19 mouse cellular contexts compared by ENCODE assay signal in the genomic region with DNA sequence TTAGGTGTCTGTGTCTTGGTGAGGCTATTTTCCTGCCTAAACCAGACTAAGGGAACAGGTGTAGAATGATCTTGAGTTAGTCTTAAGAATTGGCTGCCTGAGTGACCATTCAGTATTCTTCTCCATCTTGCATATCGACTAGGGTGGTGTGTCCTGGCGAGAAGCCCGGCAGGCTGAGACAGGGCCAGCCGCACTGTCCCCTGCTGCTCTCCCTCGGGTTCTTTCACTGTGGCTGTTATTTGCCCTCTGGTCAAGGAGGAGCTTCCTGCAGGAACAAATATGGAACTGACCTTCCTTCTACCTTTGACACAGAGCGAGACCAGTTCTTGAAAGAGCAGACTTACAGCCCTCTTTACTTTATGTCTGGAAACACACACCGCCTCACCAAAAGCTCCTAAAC. TPM values are rescaled to one million over a fixed set of nuclear protein-coding genes. Genes with fewer than 3 reads are reported as not detected.
A peak's percentile ranks its signal among the peaks of the same experiment; 100 is the strongest.
DNase-seq lines count a peak whose midpoint lies in the region; ATAC-seq and TF ChIP-seq lines count a peak whose summit lies in the region.
"Had no signal": no experiment of that assay in that cellular context is flagged by ENCODE, and none has a peak within 500 bp of the region (broad histone marks: within the 10 kb centered on the region; RNA-seq: fewer than 3 reads in every experiment).

No protein-coding gene starts in this region.

- H3K4me1 ChIP-seq in heart, postnatal 0 days (ENCODE audit: control insufficient read depth, insufficient read depth), result peaks cover 22% of the 10 kb centered on the region
- H3K4me1 ChIP-seq in forebrain, embryonic 12.5 days, result peaks cover 10% of the 10 kb centered on the region

- H3K27me3 ChIP-seq in heart, postnatal 0 days (ENCODE audit: control insufficient read depth, insufficient read depth, low read length), result no peaks in the 10 kb centered on the region
- no peaks in the 10 kb centered on the region for H3K27me3 ChIP-seq in forebrain, embryonic 12.5 days
- H3K27me3 ChIP-seq: embryonic facial prominence, embryonic 12.5 days; intestine, embryonic 15.5 days; neural tube, embryonic 12.5 days; stomach, embryonic 15.5 days had no signal

- peaks cover 12% of the 10 kb centered on the region; the same call in 1 of the 2 replicates for H3K36me3 ChIP-seq in heart, postnatal 0 days (replicated peaks; ENCODE audit: control insufficient read depth, insufficient read depth, low read length)
- peaks cover 38% of the 10 kb centered on the region for H3K36me3 ChIP-seq in forebrain, embryonic 12.5 days (replicated peaks)

- no peak for TF ChIP-seq CTCF in heart, postnatal 0 days (IDR thresholded peaks at IDR 0.05; ENCODE audit: low read depth)
- TF ChIP-seq CTCF in layer of hippocampus, adult 2 months (conservative IDR thresholded peaks at IDR 0.05), result no peak

- 26% methylated on average over 7 of the region's 7 CpGs for WGBS in heart, postnatal 0 days
- WGBS in forebrain, embryonic 12.5 days, result 85% methylated on average over 7 of the region's 7 CpGs

- peak overlapping the region; percentile 19 for H3K4me2 ChIP-seq in heart, postnatal 0 days (ENCODE audit: low read depth, low read length)
- no peak overlapping the region for H3K4me2 ChIP-seq in forebrain, embryonic 12.5 days
- H3K4me2 ChIP-seq: embryonic facial prominence, embryonic 12.5 days; intestine, embryonic 15.5 days; lung, embryonic 14.5 days; neural tube, embryonic 12.5 days; stomach, embryonic 15.5 days had no signal

- peak; percentile 71 for DNase-seq in adrenal gland, postnatal 10 days
- DNase-seq in adrenal gland, adult 8-10 months, result no peak
- DNase-seq in kidney, postnatal 25 days, result peak; percentile 15 to 49
- DNase-seq in kidney, postnatal 4 days, result no peak
- no peak for DNase-seq in heart, postnatal 0 days (ENCODE audit: low spot score)
- DNase-seq in neural tube, embryonic 10.5 days (ENCODE audit: extremely low spot score, low spot score), result no peak
- no peak for DNase-seq in layer of hippocampus, adult 2 months (ENCODE audit: low spot score in 2 of 2)
- DNase-seq: lung, embryonic 14.5 days had no signal

- no peaks in the 10 kb centered on the region for H3K9me3 ChIP-seq in heart, postnatal 0 days (replicated peaks; ENCODE audit: control insufficient read depth, low read length)
- H3K9me3 ChIP-seq in forebrain, embryonic 12.5 days, result no peaks in the 10 kb centered on the region
- H3K9me3 ChIP-seq: embryonic facial prominence, embryonic 12.5 days; intestine, embryonic 15.5 days; neural tube, embryonic 12.5 days; stomach, embryonic 15.5 days had no signal

- no peak overlapping the region for H3K4me3 ChIP-seq in heart, postnatal 0 days (ENCODE audit: low read depth, low read length)
- no peak overlapping the region for H3K4me3 ChIP-seq in forebrain, embryonic 12.5 days (replicated peaks)
- no peak overlapping the region for H3K4me3 ChIP-seq in layer of hippocampus, adult 2 months
- H3K4me3 ChIP-seq: embryonic facial prominence, embryonic 12.5 days; intestine, embryonic 15.5 days; neural tube, embryonic 12.5 days; stomach, embryonic 15.5 days had no signal

- H3K9ac ChIP-seq in heart, postnatal 0 days (replicated peaks; ENCODE audit: low read depth, low read length), result peak overlapping the region; percentile 25; the same call in 1 of the 2 replicates
- H3K9ac ChIP-seq in forebrain, embryonic 12.5 days, result no peak overlapping the region
- H3K9ac ChIP-seq: embryonic facial prominence, embryonic 12.5 days; intestine, embryonic 15.5 days; lung, embryonic 14.5 days; neural tube, embryonic 12.5 days; stomach, embryonic 15.5 days had no signal

- no peak for TF ChIP-seq EP300 in heart, postnatal 0 days (IDR thresholded peaks at IDR 0.05; ENCODE audit: low read depth)

- ATAC-seq in heart, postnatal 0 days (ENCODE audit: insufficient read depth, low read depth), result peak; percentile 7; the same call in 1 of the 2 replicates
- no peak for ATAC-seq in forebrain, embryonic 12.5 days (ENCODE audit: low FRiP score)
- ATAC-seq: intestine, embryonic 15.5 days; midbrain, embryonic 16.5 days had no signal

- H3K27ac ChIP-seq in heart, postnatal 0 days (ENCODE audit: low read depth), result peak overlapping the region; percentile 87
- H3K27ac ChIP-seq in forebrain, embryonic 12.5 days, result no peak overlapping the region
- H3K27ac ChIP-seq in layer of hippocampus, adult 2 months, result no peak overlapping the region
- H3K27ac ChIP-seq: embryonic facial prominence, embryonic 12.5 days; intestine, embryonic 15.5 days; neural tube, embryonic 12.5 days; stomach, embryonic 15.5 days had no signal

RNA-seq across cellular contexts. Expression of a gene that starts 5.2 kb away (rescaled TPM):
- not detected for total RNA-seq in adrenal gland, postnatal 10 days (2021)
- under 1 TPM in 1 of 4 experiments, not detected in 3; 0.97 TPM for total RNA-seq in adrenal gland, adult 8-10 months (2022)
- total RNA-seq in heart, postnatal 0 days (2014; rRNA removed; ENCODE audit: low replicate concordance), result not detected in 2 replicates
- polyA plus RNA-seq in heart, postnatal 0 days (2015; fragmentation: Nextera tagmentation; extraction: Ambion mirVana), result 5.1 and 6.2 TPM in 2 replicates
- polyA plus RNA-seq in forebrain, embryonic 12.5 days (2016; fragmentation: Nextera tagmentation; extraction: Ambion mirVana), result not detected in 2 replicates
- total RNA-seq in layer of hippocampus, adult 2 months (2021), result not detected
- total RNA-seq: gastrocnemius, adult 8-10 months; megakaryocyte progenitor cell, adult 5-6 weeks had no signal
- polyA plus RNA-seq: embryonic facial prominence, embryonic 12.5 days; hindbrain, embryonic 11.5 days; limb, embryonic 11.5 days; lung, embryonic 14.5 days; midbrain, embryonic 16.5 days; neural tube, embryonic 12.5 days; stomach, embryonic 15.5 days had no signal

RNA-seq across cellular contexts. Expression of a gene that starts 5.2 kb away (rescaled TPM):
- total RNA-seq in adrenal gland, postnatal 10 days (2021), result 100 to 1,000 TPM; 385 to 411 TPM
- 100 to 1,000 TPM; 171 to 378 (median 215) TPM for total RNA-seq in adrenal gland, adult 8-10 months (2022)
- 84.7 and 177 TPM in 2 replicates for total RNA-seq in heart, postnatal 0 days (2014; rRNA removed; ENCODE audit: low replicate concordance)
- 579 and 627 TPM in 2 replicates for polyA plus RNA-seq in heart, postnatal 0 days (2015; fragmentation: Nextera tagmentation; extraction: Ambion mirVana)
- polyA plus RNA-seq in forebrain, embryonic 12.5 days (2016; fragmentation: Nextera tagmentation; extraction: Ambion mirVana), result 141 and 144 TPM in 2 replicates
- 100 to 1,000 TPM; 123 to 126 TPM for total RNA-seq in layer of hippocampus, adult 2 months (2021)

RNA-seq across cellular contexts. Expression of a gene that starts 10.0 kb away (rescaled TPM):
- 1 to 10 TPM; 4.6 to 8.5 TPM for total RNA-seq in adrenal gland, postnatal 10 days (2021)
- 1 to 10 TPM in 2 of 4 experiments, under 1 TPM in 2; 0.66 to 2.5 (median 0.94) TPM for total RNA-seq in adrenal gland, adult 8-10 months (2022)
- total RNA-seq in heart, postnatal 0 days (2014; rRNA removed; ENCODE audit: low replicate concordance), result 982 and 1,104 TPM in 2 replicates
- polyA plus RNA-seq in heart, postnatal 0 days (2015; fragmentation: Nextera tagmentation; extraction: Ambion mirVana), result 564 and 675 TPM in 2 replicates
- 0.49 and 0.50 TPM in 2 replicates for polyA plus RNA-seq in forebrain, embryonic 12.5 days (2016; fragmentation: Nextera tagmentation; extraction: Ambion mirVana)
- total RNA-seq in layer of hippocampus, adult 2 months (2021), result under 1 TPM; 0.44 to 0.49 TPM

RNA-seq across cellular contexts. Expression of a gene that starts 10.1 kb away (rescaled TPM):
- under 1 TPM; 0.42 to 0.51 TPM for total RNA-seq in adrenal gland, postnatal 10 days (2021)
- 1 to 10 TPM in 1 of 4 experiments, under 1 TPM in 3; 0.38 to 1.0 (median 0.46) TPM for total RNA-seq in adrenal gland, adult 8-10 months (2022)
- total RNA-seq in heart, postnatal 0 days (2014; rRNA removed; ENCODE audit: low replicate concordance), result not detected in 2 replicates
- polyA plus RNA-seq in heart, postnatal 0 days (2015; fragmentation: Nextera tagmentation; extraction: Ambion mirVana), result 0.10 and 0.15 TPM in 2 replicates
- polyA plus RNA-seq in forebrain, embryonic 12.5 days (2016; fragmentation: Nextera tagmentation; extraction: Ambion mirVana), result 0.56 and 0.60 TPM in 2 replicates
- 1 to 10 TPM; 1.1 to 1.3 TPM for total RNA-seq in layer of hippocampus, adult 2 months (2021)
- total RNA-seq: gastrocnemius, adult 8-10 months; megakaryocyte progenitor cell, adult 5-6 weeks had no signal

RNA-seq across cellular contexts. Expression of a gene that starts 57.4 kb away (rescaled TPM):
- 10 to 100 TPM in 1 of 2 experiments, 1 to 10 TPM in 1; 2.6 to 14.2 TPM for total RNA-seq in adrenal gland, postnatal 10 days (2021)
- total RNA-seq in adrenal gland, adult 8-10 months (2022), result under 1 TPM in 1 of 4 experiments, not detected in 3; 0.11 TPM
- total RNA-seq in heart, postnatal 0 days (2014; rRNA removed; ENCODE audit: low replicate concordance), result not detected in 2 replicates
- polyA plus RNA-seq in heart, postnatal 0 days (2015; fragmentation: Nextera tagmentation; extraction: Ambion mirVana), result not detected in 2 replicates
- polyA plus RNA-seq in forebrain, embryonic 12.5 days (2016; fragmentation: Nextera tagmentation; extraction: Ambion mirVana), result not detected in 2 replicates
- not detected for total RNA-seq in layer of hippocampus, adult 2 months (2021)
- total RNA-seq: gastrocnemius, adult 8-10 months; layer of hippocampus, postnatal 25 days; megakaryocyte progenitor cell, adult 5-6 weeks had no signal
- polyA plus RNA-seq: embryonic facial prominence, embryonic 12.5 days; hindbrain, embryonic 11.5 days; limb, embryonic 11.5 days; lung, embryonic 14.5 days; midbrain, embryonic 16.5 days; neural tube, embryonic 12.5 days had no signal

Comparison
In these comparisons a context has a peak if more than half of its experiments do, and no peak if none do; other contexts are left out.
1. DNase-seq: peak in adrenal gland, postnatal 10 days (single experiment) and kidney, postnatal 25 days (2 of 2); none in adrenal gland, adult 8-10 months (single experiment), kidney, postnatal 4 days (0 of 2), heart, postnatal 0 days (single experiment), neural tube, embryonic 10.5 days (single experiment) and layer of hippocampus, adult 2 months (0 of 2).
2. RNA of a gene that starts 10.0 kb away (total RNA-seq): 982 to 1,104 TPM in heart, postnatal 0 days; 4.6 to 8.5 TPM in adrenal gland, postnatal 10 days, 0.66 to 2.5 TPM in adrenal gland, adult 8-10 months and 0.44 to 0.49 TPM in layer of hippocampus, adult 2 months; every median in the first group is over 100 times any median in the second.